Mouse (Mus musculus) heart, adult 2 months (tissue): ENCODE measurements around the gene Mst1.

Experiments used
- CTCF ChIP-seq: fragments of 200-600 bp; IDR thresholded peaks from 2 replicates; pipeline ENCODE4 v1.8.1; 2022; ENCODE audit warnings: antibody characterized with exemption, mild to moderate bottlenecking, moderate library complexity
- EP300 ChIP-seq: fragments of 200-500 bp; IDR thresholded peaks from 2 replicates; pipeline ENCODE4 v1.6.1; 2011; ENCODE audit warnings: low read depth, low read length, control low read depth; ENCODE audit not compliant: insufficient read depth
- POLR2A ChIP-seq: fragments of 200-500 bp; IDR thresholded peaks from 2 replicates; pipeline ENCODE4 v1.6.1; 2011; ENCODE audit warnings: mild to moderate bottlenecking, low read depth, low read length, control low read depth; ENCODE audit not compliant: insufficient read depth

DNA sequence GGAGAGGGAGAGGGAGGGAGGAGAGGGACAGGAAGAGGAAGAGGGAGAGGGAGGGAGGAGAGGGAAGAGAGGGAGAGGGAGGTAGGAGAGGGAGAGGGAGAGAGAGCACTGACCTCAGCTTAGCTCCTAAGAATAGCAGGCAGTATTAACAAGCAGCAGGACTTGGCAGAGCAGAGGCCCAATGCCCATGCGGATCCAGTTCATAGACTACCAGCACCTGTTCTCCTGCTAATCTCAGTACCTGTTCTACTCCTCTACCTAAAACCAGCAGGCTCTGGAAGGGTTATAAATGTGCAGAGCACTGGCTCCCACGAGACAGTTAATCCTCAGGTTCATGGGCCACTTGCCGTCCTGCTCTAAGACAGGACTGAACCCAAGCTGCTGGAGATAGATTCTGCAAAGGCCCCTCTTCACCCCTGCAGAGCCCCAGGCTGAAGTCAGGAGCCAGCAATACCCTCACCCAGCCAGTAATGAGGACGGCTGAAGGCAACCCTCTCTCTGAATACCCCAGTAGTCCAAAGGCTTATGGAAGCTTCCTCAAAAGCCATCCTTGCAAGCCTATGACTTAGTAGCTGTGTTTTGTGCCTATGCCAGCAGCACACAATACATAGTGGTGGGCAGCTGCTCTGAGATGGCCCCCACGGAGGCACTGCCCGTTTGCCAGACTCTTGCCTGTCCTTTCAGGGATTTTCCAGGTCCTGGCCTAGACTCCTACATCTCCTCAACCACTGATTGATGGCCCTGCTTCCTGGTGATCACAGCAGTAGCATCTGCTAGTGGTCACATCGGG, 6.9 kb upstream of the Mst1 start:
- TF ChIP-seq CTCF (no peak), POLR2A (no peak), EP300 (no peak)
